Mouse (Mus musculus) C2C12 (cell line): ENCODE measurements around the gene Erich6. TPM values are rescaled to one million over a fixed set of nuclear protein-coding genes. Genes with fewer than 3 reads are reported as not detected.

Experiments
- H3K27me3 ChIP-seq: one replicate; pipeline ENCODE4 v1.6.1; 2011; ENCODE audit not compliant: control insufficient read depth, insufficient read depth, insufficient read length
- H3K36me3 ChIP-seq: one replicate; pipeline ENCODE4 v1.6.1; 2011; ENCODE audit not compliant: control insufficient read depth, insufficient read depth
- H3K4me3 ChIP-seq: one replicate; pipeline ENCODE4 v1.5.1; 2011; ENCODE audit warnings: mild to moderate bottlenecking, control low read depth; ENCODE audit not compliant: poor library complexity, insufficient read depth, severe bottlenecking
- H3K79me2 ChIP-seq: one replicate; pipeline ENCODE4 v1.6.1; 2011; ENCODE audit not compliant: control insufficient read depth, insufficient read depth
- H3K79me3 ChIP-seq: one replicate; pipeline ENCODE4 v1.6.1; 2011; ENCODE audit warnings: low read depth, control low read depth
- H3ac ChIP-seq: one replicate; pipeline ENCODE3; 2011; ENCODE audit warnings: low read depth; ENCODE audit not compliant: control insufficient read depth, insufficient read length
- CEBPB ChIP-seq: IDR thresholded peaks from one replicate; pipeline ENCODE4 v1.6.1; 2011; ENCODE audit warnings: low read depth, mild to moderate bottlenecking, control low read depth, moderate library complexity
- CTCF ChIP-seq: IDR thresholded peaks from one replicate; pipeline ENCODE4 v1.5.1; 2011; ENCODE audit not compliant: control insufficient read depth, insufficient read depth, insufficient read length
- FOSL1 ChIP-seq: IDR thresholded peaks from one replicate; pipeline ENCODE4 v1.8.0; 2011; ENCODE audit warnings: mild to moderate bottlenecking, low read length; ENCODE audit not compliant: poor library complexity, insufficient read depth, severe bottlenecking
- MAX ChIP-seq: IDR thresholded peaks from one replicate; pipeline ENCODE4 v1.6.1; 2011; ENCODE audit warnings: mild to moderate bottlenecking, control low read depth
- MYOD1 ChIP-seq: IDR thresholded peaks from one replicate; pipeline ENCODE4 v1.6.1; 2011; ENCODE audit warnings: low read depth; ENCODE audit not compliant: control insufficient read depth, insufficient read length
- MYOG ChIP-seq: IDR thresholded peaks from one replicate; pipeline ENCODE4 v1.6.1; 2011; ENCODE audit not compliant: control insufficient read depth, insufficient read length; ENCODE audit errors: extremely low read depth
- USF1 ChIP-seq: IDR thresholded peaks from one replicate; pipeline ENCODE4 v1.6.1; 2011; ENCODE audit warnings: low read depth, mild to moderate bottlenecking, control low read depth, moderate library complexity
- polyA plus RNA-seq: library from polyadenylated mRNA; unstranded; fragments of >200 nt; fragmentation: generic; extraction: Trizol; gene quantifications from one replicate; pipeline ENCODE4 v1.2.1, GENCODE M21; 2012; ENCODE audit warnings: missing spikeins

The Erich6 gene
- polyA plus RNA-seq, 1 experiment: 0.06 TPM

- Histone ChIP-seq H3ac (no peak overlapping the region), H3K4me3 (no peak overlapping the region), H3K79me3 (no peaks in the 10 kb centered on the region), H3K79me2 (no peaks in the 10 kb centered on the region), H3K27me3 (no peaks in the 10 kb centered on the region), H3K36me3 (no peaks in the 10 kb centered on the region)
- no peak for TF ChIP-seq MYOG
- no peak for TF ChIP-seq MAX
- TF ChIP-seq MYOD1: no peak
- TF ChIP-seq USF1: no peak
- no peak for TF ChIP-seq FOSL1
- TF ChIP-seq CTCF: no peak
- TF ChIP-seq CEBPB: no peak
These were observed 12.0 kb downstream of the Erich6 start for GRCm38 (mm10) chr3:58624981-58625380.

GRCm38 (mm10) chr3:58622665-58623394 is 14.2 kb downstream of the Erich6 start:
- Histone ChIP-seq H3K79me3 (no peaks in the 10 kb centered on the region), H3K27me3 (no peaks in the 10 kb centered on the region), H3K4me3 (no peak overlapping the region), H3K36me3 (no peaks in the 10 kb centered on the region), H3K79me2 (no peaks in the 10 kb centered on the region), H3ac (no peak overlapping the region)
- no peak for TF ChIP-seq FOSL1
- TF ChIP-seq MAX: no peak
- no peak for TF ChIP-seq USF1
- TF ChIP-seq CTCF: no peak
- no peak for TF ChIP-seq MYOG
- no peak for TF ChIP-seq MYOD1
- TF ChIP-seq CEBPB: no peak

- no peak overlapping the region for H3ac ChIP-seq
- no peak for TF ChIP-seq MAX
- no peak for TF ChIP-seq MYOG
- no peak for TF ChIP-seq MYOD1
- TF ChIP-seq CTCF: no peak
- no peak for TF ChIP-seq USF1
- TF ChIP-seq CEBPB: no peak
- no peak for TF ChIP-seq FOSL1
- H3K36me3 ChIP-seq: no peaks in the 10 kb centered on the region
These were observed 15.9 kb downstream of the Erich6 start for GRCm38 (mm10) chr3:58621066-58621465.

GRCm38 (mm10) chr3:58609985-58610384 is 27.0 kb downstream of the Erich6 start:
- Histone ChIP-seq H3K79me2 (no peaks in the 10 kb centered on the region), H3ac (no peak overlapping the region), H3K36me3 (no peaks in the 10 kb centered on the region), H3K27me3 (no peaks in the 10 kb centered on the region), H3K4me3 (no peak overlapping the region), H3K79me3 (no peaks in the 10 kb centered on the region)
- TF ChIP-seq USF1: no peak
- TF ChIP-seq FOSL1: no peak
- TF ChIP-seq MAX: no peak
- TF ChIP-seq CTCF: no peak
- no peak for TF ChIP-seq MYOD1

More at GRCm38 (mm10) chr3:58621066-58621465, 15.9 kb downstream of the Erich6 start:
- no peaks in the 10 kb centered on the region for H3K27me3 ChIP-seq
- no peaks in the 10 kb centered on the region for H3K79me3 ChIP-seq
- H3K4me3 ChIP-seq: no peak overlapping the region
- no peaks in the 10 kb centered on the region for H3K79me2 ChIP-seq

GRCm38 (mm10) chr3:58608506-58608905 is 28.5 kb downstream of the Erich6 start:
- Histone ChIP-seq H3K36me3 (no peaks in the 10 kb centered on the region), H3ac (no peak overlapping the region), H3K79me3 (no peaks in the 10 kb centered on the region), H3K27me3 (no peaks in the 10 kb centered on the region), H3K79me2 (no peaks in the 10 kb centered on the region), H3K4me3 (no peak overlapping the region)
- TF ChIP-seq FOSL1 (no peak), MAX (no peak), CTCF (no peak), USF1 (no peak), MYOD1 (no peak), MYOG (no peak), CEBPB (no peak)
